Mouse (Mus musculus) liver, embryonic 15.5 days (tissue): ENCODE measurements around the gene Dnaja3. TPM values are rescaled to one million over a fixed set of nuclear protein-coding genes. Genes with fewer than 3 reads are reported as not detected.
"Not testable (repeated sequence)": the region's sequence is repeated elsewhere in the genome, so short reads cannot be mapped to it uniquely, and the experiment has no call there.

Source experiments
- ATAC-seq: fragments of 200-750 bp; cut with Nextera tagmentation; 2 replicates; pipeline ENCODE4 v1.8.0; 2017; ENCODE audit warnings: moderate number of reproducible peaks, mild to moderate bottlenecking, moderate library complexity; ENCODE audit not compliant: insufficient read depth
- H3K27ac ChIP-seq: fragments of 300-500 bp; sonication (generic); replicated peaks from 2 replicates; pipeline ENCODE4 v1.5.1; 2015; ENCODE audit warnings: mild to moderate bottlenecking, inconsistent platforms
- H3K27me3 ChIP-seq: fragments of 300-500 bp; sonication (generic); 2 replicates; pipeline ENCODE4 v1.6.1; 2015; ENCODE audit warnings: mild to moderate bottlenecking, inconsistent platforms
- H3K36me3 ChIP-seq: fragments of 300-500 bp; sonication (generic); replicated peaks from 2 replicates; pipeline ENCODE4 v1.6.1; 2015; ENCODE audit warnings: moderate library complexity, mild to moderate bottlenecking, inconsistent platforms
- H3K4me1 ChIP-seq: fragments of 300-500 bp; sonication (generic); replicated peaks from 2 replicates; pipeline ENCODE4 v1.6.1; 2015; ENCODE audit warnings: inconsistent platforms
- H3K4me2 ChIP-seq: fragments of 300-500 bp; sonication (generic); 2 replicates; pipeline ENCODE4 v1.6.1; 2015; ENCODE audit warnings: moderate library complexity, mild to moderate bottlenecking, inconsistent platforms
- H3K4me3 ChIP-seq: fragments of 300-500 bp; sonication (generic); replicated peaks from 2 replicates; pipeline ENCODE4 v1.5.1; 2015; ENCODE audit warnings: mild to moderate bottlenecking, inconsistent platforms
- H3K9ac ChIP-seq: fragments of 300-500 bp; sonication (generic); 2 replicates; pipeline ENCODE4 v1.6.1; 2015; ENCODE audit warnings: moderate library complexity, mild to moderate bottlenecking, inconsistent platforms
- H3K9me3 ChIP-seq: fragments of 300-500 bp; sonication (generic); replicated peaks from 2 replicates; pipeline ENCODE4 v1.6.1; 2016; ENCODE audit warnings: inconsistent platforms
- WGBS: fragments of 180-500 bp; shearing (Covaris S2); methylation state at CpG from one replicate; pipeline ENCODE4 v1.1.7; 2015; ENCODE audit warnings: mixed read lengths; ENCODE audit not compliant: insufficient replicate concordance; 5-methylcytosine and 5-hydroxymethylcytosine counted together
- polyA plus RNA-seq: library from polyadenylated mRNA; unstranded; fragments of >200 nt; fragmentation: Nextera tagmentation; extraction: Ambion mirVana; gene quantifications from 2 replicates; pipeline ENCODE4 v1.2.1, GENCODE M21; 2015

Dnaja3 gene
- polyA plus RNA-seq, 1 experiment from 2014 or later: 45.7 TPM

DNA sequence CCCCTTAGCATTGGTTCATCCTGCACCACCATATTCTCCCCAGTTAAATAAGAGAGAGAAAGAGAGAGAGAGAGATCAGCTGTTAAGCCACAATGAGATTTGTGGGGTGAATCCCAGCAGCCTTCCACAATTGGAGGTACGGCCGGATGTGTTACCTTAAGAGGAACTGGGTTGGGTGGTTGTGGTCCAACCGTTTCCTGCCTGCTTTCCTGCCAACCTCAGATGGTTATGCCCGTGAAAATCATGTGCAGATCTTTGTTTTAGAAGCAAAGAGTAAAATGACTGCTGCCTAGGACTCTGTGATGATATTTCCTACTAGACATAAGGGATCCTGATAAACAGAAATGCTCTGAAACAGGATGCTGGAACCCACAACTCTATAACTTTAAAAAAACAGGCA is 34.3 kb downstream of the Dnaja3 start:
- Histone ChIP-seq H3K36me3 (peaks cover 37% of the 10 kb centered on the region), H3K4me2 (peak overlapping the region; percentile 11), H3K27me3 (no peaks in the 10 kb centered on the region), H3K4me1 (peaks cover 43% of the 10 kb centered on the region), H3K9me3 (no peaks in the 10 kb centered on the region), H3K9ac (no peak overlapping the region), H3K27ac (no peak overlapping the region), H3K4me3 (no peak overlapping the region)
- WGBS: 22% methylated on average over 4 of the region's 4 CpGs
- ATAC-seq: no peak

DNA sequence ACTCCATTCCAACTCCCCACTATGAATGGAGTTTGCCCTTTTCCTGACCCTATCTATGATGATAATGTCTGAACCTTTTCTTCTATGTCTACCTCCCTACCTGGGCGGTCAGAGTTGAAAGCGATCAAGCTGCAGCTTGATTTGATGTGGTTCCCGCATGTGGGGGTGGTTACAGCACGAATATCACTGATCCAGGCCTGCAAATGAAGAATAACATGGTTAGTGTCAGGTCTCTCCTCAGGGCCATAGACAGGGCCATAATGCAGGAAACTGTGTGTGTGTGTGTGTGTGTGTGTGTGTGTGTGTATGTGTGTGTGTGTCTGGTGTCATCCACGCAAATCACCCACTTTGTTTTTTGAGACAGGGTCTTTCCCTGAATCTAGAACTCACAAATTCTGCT is 37.0 kb downstream of the Dnaja3 start:
- no peak overlapping the region for H3K4me3 ChIP-seq
- H3K27ac ChIP-seq: no peak overlapping the region
- H3K27me3 ChIP-seq: no peaks in the 10 kb centered on the region
- no peak overlapping the region for H3K4me2 ChIP-seq
- no peaks in the 10 kb centered on the region for H3K9me3 ChIP-seq
- no peak overlapping the region for H3K9ac ChIP-seq
- H3K36me3 ChIP-seq: peaks cover 29% of the 10 kb centered on the region
- peaks cover 52% of the 10 kb centered on the region for H3K4me1 ChIP-seq
- 80% methylated on average over 5 of the region's 5 CpGs for WGBS
- no peak for ATAC-seq

DNA sequence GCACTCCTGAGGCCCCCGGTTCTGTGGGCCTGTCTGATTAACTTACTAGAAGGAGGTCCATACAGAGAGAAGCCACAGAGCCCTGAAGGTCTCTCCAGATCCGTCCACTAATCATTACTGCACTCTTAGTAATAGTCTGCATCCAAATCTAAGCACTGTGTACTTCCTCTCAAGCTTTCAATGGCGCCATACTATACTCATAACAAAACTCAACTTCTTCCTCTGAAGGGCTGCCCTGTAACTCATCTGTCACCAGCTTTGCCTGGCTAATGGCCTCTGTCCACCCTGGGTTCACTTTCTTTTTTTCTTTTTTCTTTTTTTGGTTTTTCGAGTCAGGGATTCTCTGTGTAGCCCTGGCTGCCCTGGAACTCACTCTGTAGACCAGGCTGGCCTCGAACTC is 38.3 kb downstream of the Dnaja3 start:
- H3K4me2 ChIP-seq: peak overlapping the region; percentile 98
- no peaks in the 10 kb centered on the region for H3K27me3 ChIP-seq
- H3K36me3 ChIP-seq: peaks cover 29% of the 10 kb centered on the region
- peak overlapping the region; percentile 74 for H3K4me3 ChIP-seq
- H3K4me1 ChIP-seq: peaks cover 63% of the 10 kb centered on the region
- 59% methylated on average over 5 of the region's 5 CpGs for WGBS
- peak overlapping the region; percentile 59; the same call in 1 of the 2 replicates for H3K27ac ChIP-seq
- H3K9ac ChIP-seq: no peak overlapping the region
- no peaks in the 10 kb centered on the region for H3K9me3 ChIP-seq
- no peak for ATAC-seq

- Histone ChIP-seq H3K9me3 (no peaks in the 10 kb centered on the region), H3K4me1 (peaks cover 59% of the 10 kb centered on the region)
- WGBS: under 1% methylated on average over 47 of the region's 47 CpGs
Measured at GRCm38 (mm10) chr16:4679121-4680018, 39.6 kb downstream of the Dnaja3 start, which contains the start of gene Coro7. Gene Coro7, minus strand, starts transcription at chr16:4679777.

DNA sequence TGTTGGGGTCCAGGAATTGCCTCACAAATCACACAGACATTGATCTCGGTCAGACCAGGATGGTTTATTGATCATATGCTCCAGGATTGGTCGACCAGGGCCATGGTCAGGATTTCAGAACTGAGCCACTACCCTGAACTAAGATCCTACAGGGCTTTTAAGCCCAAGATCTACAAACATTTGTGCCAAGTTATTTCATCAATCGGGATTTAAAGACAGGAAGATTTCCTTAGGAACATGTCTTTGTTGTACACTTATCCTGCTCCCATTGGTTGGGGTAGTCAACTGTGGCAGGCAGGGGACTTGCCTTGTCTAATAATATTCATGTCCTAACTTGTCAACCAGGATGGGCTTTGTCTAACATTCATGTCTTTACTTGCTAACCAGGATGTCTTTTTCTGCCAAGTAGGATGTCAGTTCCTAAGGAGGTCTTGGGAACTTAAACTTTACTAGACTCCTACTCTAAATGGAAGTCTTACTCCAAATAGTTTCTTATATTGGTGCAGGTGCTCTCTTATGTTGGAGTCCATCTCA is 41.2 kb downstream of the Dnaja3 start:
- H3K4me1 ChIP-seq: peaks cover 63% of the 10 kb centered on the region

More at GRCm38 (mm10) chr16:4679121-4680018, 39.6 kb downstream of the Dnaja3 start, which contains the start of gene Coro7:
- Histone ChIP-seq H3K27ac (peak within 1 kb of the TSS; percentile 59), H3K9ac (peak within 1 kb of the TSS; percentile 72), H3K36me3 (peaks cover 25% of the 10 kb centered on the region), H3K27me3 (no peaks in the 10 kb centered on the region), H3K4me3 (peak within 1 kb of the TSS; percentile 74), H3K4me2 (peak within 1 kb of the TSS; percentile 98)
- ATAC-seq: peak; percentile 80

DNA sequence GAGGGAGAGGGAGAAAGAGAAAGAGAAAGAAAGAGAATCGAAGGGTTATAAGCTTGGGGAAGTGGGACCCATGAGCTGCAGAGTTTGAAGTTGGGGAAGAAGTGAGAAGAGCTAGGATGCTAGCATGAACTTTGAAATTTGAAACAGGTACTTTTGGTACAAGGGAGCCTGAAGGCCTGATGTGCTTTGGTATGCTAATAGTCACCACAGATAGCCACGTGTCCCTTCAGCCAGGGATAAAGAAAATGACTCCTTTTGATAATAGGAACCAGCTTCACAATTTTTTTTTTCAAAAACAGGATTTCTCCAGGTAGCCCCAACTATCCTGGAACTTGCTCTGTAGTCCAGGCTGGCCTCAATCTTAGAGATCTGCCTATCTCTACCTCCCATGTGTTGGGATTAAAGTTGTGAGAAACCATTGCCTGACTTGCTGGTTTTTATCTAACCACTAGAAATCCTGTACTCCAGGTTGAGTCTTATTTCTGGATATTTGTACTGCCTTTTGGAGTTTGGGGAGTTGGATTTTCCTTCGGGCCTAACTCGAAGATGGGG is 42.9 kb downstream of the Dnaja3 start:
- H3K4me1 ChIP-seq: peaks cover 65% of the 10 kb centered on the region
- H3K9me3 ChIP-seq: no peaks in the 10 kb centered on the region
- WGBS: 36% methylated on average over 4 of the region's 4 CpGs
- peak overlapping the region; percentile 85 for H3K9ac ChIP-seq
- ATAC-seq: no peak
- peak overlapping the region; percentile 80 for H3K4me3 ChIP-seq
- peaks cover 11% of the 10 kb centered on the region for H3K36me3 ChIP-seq
- no peaks in the 10 kb centered on the region for H3K27me3 ChIP-seq
- peak overlapping the region; percentile 73 for H3K27ac ChIP-seq
- peak overlapping the region; percentile 87 for H3K4me2 ChIP-seq

More for the DNA sequence above, 41.2 kb downstream of the Dnaja3 start:
- not testable (repeated sequence) for H3K4me3 ChIP-seq, H3K27ac ChIP-seq, H3K4me2 ChIP-seq, H3K9me3 ChIP-seq, H3K9ac ChIP-seq, ATAC-seq, H3K27me3 ChIP-seq
- peaks cover 11% of the 10 kb centered on the region for H3K36me3 ChIP-seq
- WGBS: 66% methylated on average over 3 of the region's 3 CpGs

DNA sequence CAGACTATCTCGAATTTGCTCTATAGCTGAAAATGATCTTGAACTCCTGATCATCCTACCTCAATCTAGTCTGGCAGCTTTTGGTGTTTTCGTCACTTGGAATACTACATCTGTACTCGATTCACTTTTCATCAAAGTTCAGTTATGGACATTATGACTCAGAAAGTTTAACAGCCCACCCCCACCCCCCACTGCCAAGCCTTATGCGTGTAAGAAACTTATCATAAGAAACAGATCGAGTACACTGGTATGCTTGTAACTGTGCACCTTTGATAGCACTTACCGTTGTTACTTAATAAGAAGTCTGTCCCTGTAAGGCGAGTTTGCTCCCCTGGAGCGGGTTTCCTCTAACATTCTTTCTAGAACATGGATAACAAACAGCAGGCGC is 43.4 kb downstream of the Dnaja3 start:
- ATAC-seq: peak; percentile 27
- 12% methylated on average over 9 of the region's 9 CpGs for WGBS
- peaks cover 16% of the 10 kb centered on the region for H3K36me3 ChIP-seq
- peak overlapping the region; percentile 85 for H3K9ac ChIP-seq
- peak overlapping the region; percentile 73 for H3K27ac ChIP-seq
- H3K4me1 ChIP-seq: peaks cover 61% of the 10 kb centered on the region
- peak overlapping the region; percentile 87 for H3K4me2 ChIP-seq
- H3K4me3 ChIP-seq: peak overlapping the region; percentile 80
- no peaks in the 10 kb centered on the region for H3K9me3 ChIP-seq
- H3K27me3 ChIP-seq: no peaks in the 10 kb centered on the region

DNA sequence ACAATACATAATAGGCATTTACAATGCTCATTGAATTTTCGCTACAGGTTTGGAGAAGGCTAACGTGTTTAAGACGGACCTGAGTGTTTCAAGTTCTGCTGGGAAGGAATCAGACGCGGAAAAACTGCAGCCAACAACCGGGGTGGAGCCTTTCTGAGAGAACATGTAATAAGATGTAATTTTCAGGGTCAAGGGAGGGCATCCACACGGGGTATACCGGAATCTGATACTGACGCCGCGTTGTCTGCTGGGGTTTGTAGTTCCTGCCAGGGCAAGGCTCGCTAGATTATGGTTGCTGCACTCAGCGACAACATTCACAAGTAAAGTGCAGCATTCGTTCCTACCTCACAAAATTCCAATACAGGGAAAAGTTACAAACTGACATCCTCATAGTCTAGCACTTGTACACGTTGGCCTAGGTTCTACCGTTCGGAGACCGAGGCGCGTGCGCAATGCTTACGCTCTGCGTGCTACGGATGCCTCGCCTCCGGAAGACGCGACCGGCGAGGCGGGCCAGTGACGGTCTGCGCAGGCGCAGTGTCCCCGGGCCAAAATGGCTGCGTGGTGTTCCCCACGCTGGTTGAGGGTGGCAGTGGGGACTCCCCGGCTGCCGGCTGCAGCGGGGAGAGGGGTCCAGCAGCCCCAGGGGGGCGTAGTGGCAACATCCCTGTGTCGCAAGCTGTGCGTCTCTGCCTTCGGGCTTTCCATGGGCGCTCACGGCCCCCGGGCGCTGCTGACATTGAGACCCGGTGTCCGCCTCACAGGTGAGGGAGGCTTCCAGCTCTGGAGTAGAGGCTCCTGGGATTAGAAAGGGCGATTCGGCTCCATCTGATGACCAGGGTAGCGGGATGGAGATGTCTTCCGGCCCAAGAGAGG is 44.0 kb downstream of the Dnaja3 start:
- H3K27me3 ChIP-seq: no peaks in the 10 kb centered on the region
- H3K9me3 ChIP-seq: no peaks in the 10 kb centered on the region
- H3K4me2 ChIP-seq: peak overlapping the region; percentile 87
- ATAC-seq: peak; percentile 79
- under 1% methylated on average over 54 of the region's 54 CpGs for WGBS
- peak overlapping the region; percentile 80 for H3K4me3 ChIP-seq
- H3K36me3 ChIP-seq: peaks cover 21% of the 10 kb centered on the region
- H3K27ac ChIP-seq: peak overlapping the region; percentile 73
- H3K9ac ChIP-seq: peak overlapping the region; percentile 85
- peaks cover 54% of the 10 kb centered on the region for H3K4me1 ChIP-seq

- H3K9ac ChIP-seq: peak overlapping the region; percentile 85
- peaks cover 27% of the 10 kb centered on the region for H3K36me3 ChIP-seq
- peak overlapping the region; percentile 87 for H3K4me2 ChIP-seq
- H3K4me1 ChIP-seq: peaks cover 48% of the 10 kb centered on the region
- peak overlapping the region; percentile 80 for H3K4me3 ChIP-seq
- no peaks in the 10 kb centered on the region for H3K27me3 ChIP-seq
- no peaks in the 10 kb centered on the region for H3K9me3 ChIP-seq
- WGBS: under 1% methylated on average over 9 of the region's 9 CpGs
- peak; percentile 2; the same call in 1 of the 2 replicates for ATAC-seq
- H3K27ac ChIP-seq: peak overlapping the region; percentile 73
Measured at GRCm38 (mm10) chr16:4684457-4684791, 44.6 kb downstream of the Dnaja3 start.

- H3K27me3 ChIP-seq, H3K4me2 ChIP-seq, H3K9ac ChIP-seq, ATAC-seq, H3K4me3 ChIP-seq, H3K9me3 ChIP-seq, H3K27ac ChIP-seq: not testable (repeated sequence)
- 90% methylated on average over 4 of the region's 4 CpGs for WGBS
- H3K4me1 ChIP-seq: peaks cover 20% of the 10 kb centered on the region
- H3K36me3 ChIP-seq: peaks cover 73% of the 10 kb centered on the region
Measured at GRCm38 (mm10) chr16:4689371-4689770, 49.6 kb downstream of the Dnaja3 start.
